Mouse (Mus musculus) midbrain, embryonic 15.5 days (tissue): ENCODE results near the gene Defb22. TPM values are rescaled to one million over a fixed set of nuclear protein-coding genes. Genes with fewer than 3 reads are reported as not detected.

ENCODE experiments used
- ATAC-seq: fragments of 200-750 bp; cut with Nextera tagmentation; replicated peaks from 2 replicates; pipeline ENCODE4 v1.8.0; 2017; ENCODE audit warnings: moderate TSS enrichment
- H3K27ac ChIP-seq: fragments of 300-500 bp; sonication (generic); 2 replicates; pipeline ENCODE4 v1.5.1; 2015; ENCODE audit warnings: mild to moderate bottlenecking, inconsistent platforms
- H3K27me3 ChIP-seq: fragments of 300-500 bp; sonication (generic); replicated peaks from 2 replicates; pipeline ENCODE4 v1.6.1; 2015; ENCODE audit warnings: inconsistent platforms
- H3K36me3 ChIP-seq: fragments of 300-500 bp; sonication (generic); replicated peaks from 2 replicates; pipeline ENCODE4 v1.6.1; 2015; ENCODE audit warnings: inconsistent platforms
- H3K4me1 ChIP-seq: fragments of 300-500 bp; sonication (generic); 2 replicates; pipeline ENCODE4 v1.6.1; 2015; ENCODE audit warnings: inconsistent platforms
- H3K4me2 ChIP-seq: fragments of 300-500 bp; sonication (generic); 2 replicates; pipeline ENCODE4 v1.6.1; 2015; ENCODE audit warnings: inconsistent platforms, mild to moderate bottlenecking, moderate library complexity
- H3K4me3 ChIP-seq: fragments of 300-500 bp; sonication (generic); 2 replicates; pipeline ENCODE4 v1.5.1; 2015; ENCODE audit warnings: mild to moderate bottlenecking, inconsistent platforms
- H3K9ac ChIP-seq: fragments of 300-500 bp; sonication (generic); 2 replicates; pipeline ENCODE4 v1.6.1; 2015; ENCODE audit warnings: mild to moderate bottlenecking, inconsistent platforms
- H3K9me3 ChIP-seq: fragments of 300-500 bp; sonication (generic); 2 replicates; pipeline ENCODE4 v1.6.1; 2016; ENCODE audit warnings: inconsistent platforms
- WGBS: fragments of 180-500 bp; shearing (Covaris S2); methylation state at CpG from one replicate; pipeline ENCODE4 v1.1.7; 2015; ENCODE audit warnings: mixed read lengths; 5-methylcytosine and 5-hydroxymethylcytosine counted together
- polyA plus RNA-seq: library from polyadenylated mRNA; unstranded; fragments of >200 nt; fragmentation: Nextera tagmentation; extraction: Ambion mirVana; gene quantifications from 2 replicates; pipeline ENCODE4 v1.2.1, GENCODE M21; 2015

Gene Defb22
- polyA plus RNA-seq = not detected in 2 replicates

DNA sequence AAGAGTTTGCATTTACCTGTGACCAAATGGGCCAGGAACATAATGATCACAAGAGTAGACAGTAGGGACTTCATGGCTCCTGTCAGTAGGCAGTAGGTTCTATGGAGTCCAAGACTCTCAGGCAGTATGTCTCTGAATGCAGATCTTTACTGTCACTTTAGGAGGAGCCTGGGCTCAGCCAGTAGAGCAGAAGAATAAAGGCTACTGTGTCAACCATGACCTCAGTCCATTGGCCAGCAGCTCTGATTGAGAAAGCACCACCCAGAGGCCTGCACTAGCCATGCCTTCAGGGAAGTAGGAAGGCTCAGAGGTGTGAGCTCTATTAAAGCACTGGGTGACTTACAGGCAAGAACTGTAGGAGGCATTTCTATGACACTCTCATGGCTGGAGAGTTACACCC is at the start of gene Defb22:
Gene Defb22, minus strand, starts transcription at position 101 of the 400 bp plus-strand sequence.
- Histone ChIP-seq H3K27me3 (no peaks in the 10 kb centered on the region), H3K4me1 (no peaks in the 10 kb centered on the region), H3K27ac (no peak within 1 kb of the TSS), H3K36me3 (no peaks in the 10 kb centered on the region), H3K4me3 (no peak within 1 kb of the TSS), H3K4me2 (no peak within 1 kb of the TSS), H3K9ac (no peak within 1 kb of the TSS), H3K9me3 (no peaks in the 10 kb centered on the region)
- no peak for ATAC-seq

DNA sequence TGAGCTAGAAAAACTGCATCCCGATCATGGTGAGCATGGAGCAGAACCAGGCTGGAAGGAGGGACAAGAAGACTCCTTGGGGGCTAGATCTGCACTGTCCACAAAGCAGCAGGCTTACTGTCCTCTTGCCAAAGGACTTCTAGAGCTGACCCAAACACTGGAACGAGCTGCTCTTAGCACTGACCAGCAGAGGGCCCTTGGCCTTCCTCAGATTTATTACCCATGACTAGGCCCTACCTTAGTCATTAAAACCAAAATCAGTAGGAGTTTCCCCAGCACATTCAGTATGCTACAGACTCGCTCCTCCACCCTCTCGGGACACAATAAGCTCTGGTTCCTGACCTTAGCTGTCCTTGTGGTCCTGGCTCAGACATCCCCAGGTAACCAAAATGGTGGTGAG is 28.0 kb upstream of the Defb22 start, which contains the start of gene Defb28:
Gene Defb28, plus strand, starts transcription at position 275 of the 400 bp plus-strand sequence.
- no peaks in the 10 kb centered on the region for H3K9me3 ChIP-seq
- 78% methylated on average over 4 of the region's 4 CpGs for WGBS
- no peaks in the 10 kb centered on the region for H3K36me3 ChIP-seq
- no peaks in the 10 kb centered on the region for H3K4me1 ChIP-seq
- ATAC-seq = no peak
- H3K4me3 ChIP-seq = no peak within 1 kb of the TSS
- no peak within 1 kb of the TSS for H3K9ac ChIP-seq
- H3K27me3 ChIP-seq = no peaks in the 10 kb centered on the region
- H3K4me2 ChIP-seq = no peak within 1 kb of the TSS
- no peak within 1 kb of the TSS for H3K27ac ChIP-seq

GRCm38 (mm10) chr2:152516084-152516483 is 26.1 kb upstream of the Defb22 start:
- Histone ChIP-seq H3K4me1 (no peaks in the 10 kb centered on the region), H3K27me3 (no peaks in the 10 kb centered on the region), H3K9ac (no peak overlapping the region), H3K4me2 (no peak overlapping the region), H3K4me3 (no peak overlapping the region), H3K9me3 (no peaks in the 10 kb centered on the region), H3K36me3 (no peaks in the 10 kb centered on the region), H3K27ac (no peak overlapping the region)
- ATAC-seq = no peak
- 82% methylated on average over 4 of the region's 4 CpGs for WGBS

DNA sequence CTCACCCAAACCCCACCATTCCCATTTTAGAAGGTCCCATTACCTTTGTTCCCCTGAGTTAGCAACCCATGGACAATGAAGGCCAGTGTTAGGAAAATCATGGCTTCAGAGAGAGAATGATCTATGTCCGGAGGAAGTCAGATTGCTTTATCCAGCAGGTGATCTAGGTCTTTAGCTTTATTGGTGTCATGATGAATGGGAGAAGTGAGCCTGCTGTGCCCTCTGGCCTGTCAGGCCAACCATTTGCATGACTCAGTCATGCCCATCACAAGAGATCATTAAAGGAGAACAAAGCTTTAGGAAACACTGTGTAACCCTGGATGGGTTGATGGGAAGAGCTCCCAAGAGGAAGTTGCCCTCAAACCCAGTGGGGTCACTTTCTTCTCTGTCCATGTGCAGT is 21.7 kb upstream of the Defb22 start, which contains the start of gene Defb26:
Gene Defb26, minus strand, starts transcription at position 101 of the 400 bp plus-strand sequence.
- no peaks in the 10 kb centered on the region for H3K27me3 ChIP-seq
- H3K4me1 ChIP-seq = no peaks in the 10 kb centered on the region
- H3K4me2 ChIP-seq = no peak within 1 kb of the TSS
- ATAC-seq = no peak
- no peaks in the 10 kb centered on the region for H3K9me3 ChIP-seq
- WGBS = 71% methylated on average over 1 of the region's 1 CpGs
- no peak within 1 kb of the TSS for H3K9ac ChIP-seq
- H3K27ac ChIP-seq = no peak within 1 kb of the TSS
- no peak within 1 kb of the TSS for H3K4me3 ChIP-seq
- H3K36me3 ChIP-seq = no peaks in the 10 kb centered on the region

DNA sequence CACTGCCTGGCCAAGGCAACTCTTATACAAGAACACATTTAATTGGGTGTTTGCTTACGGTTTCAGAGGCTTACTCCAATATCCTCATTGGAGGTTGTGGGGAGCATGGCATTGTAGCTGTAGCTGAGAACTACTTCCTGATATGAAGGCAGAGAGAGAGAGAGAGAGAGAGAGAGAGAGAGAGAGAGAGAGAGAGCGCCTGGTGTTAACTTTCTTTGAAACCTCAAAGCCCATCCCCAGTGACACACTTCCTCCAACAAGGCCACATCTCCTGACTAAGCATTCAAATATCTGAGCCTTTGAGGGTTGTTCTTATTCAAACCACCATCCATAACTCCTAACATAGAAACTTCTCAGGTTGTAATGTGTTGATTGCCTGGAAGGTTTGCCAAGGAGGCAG is 14.0 kb upstream of the Defb22 start:
- Histone ChIP-seq H3K4me3 (no peak overlapping the region), H3K4me2 (no peak overlapping the region), H3K36me3 (no peaks in the 10 kb centered on the region), H3K9ac (no peak overlapping the region), H3K9me3 (no peaks in the 10 kb centered on the region), H3K27ac (no peak overlapping the region), H3K4me1 (no peaks in the 10 kb centered on the region), H3K27me3 (no peaks in the 10 kb centered on the region)
- WGBS = 92% methylated on average over 2 of the region's 2 CpGs
- no peak for ATAC-seq

DNA sequence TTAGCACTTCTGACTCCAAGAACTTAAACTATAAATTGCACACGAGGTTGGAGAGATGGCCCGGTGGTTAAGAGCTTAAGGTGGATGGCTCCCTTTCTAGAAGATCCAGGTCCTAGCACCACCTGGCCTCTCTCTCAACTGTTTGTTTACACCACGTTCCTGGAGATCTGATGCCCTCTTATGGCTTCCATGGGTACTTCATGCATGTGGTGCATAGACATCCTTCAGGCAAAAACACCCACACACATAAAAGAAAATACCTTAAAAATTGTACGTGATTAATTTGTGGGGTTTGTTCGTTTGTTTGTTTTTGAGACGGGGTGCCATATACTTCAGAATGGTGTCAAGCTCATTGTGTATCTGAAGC is 10.9 kb upstream of the Defb22 start:
- H3K27me3 ChIP-seq = no peaks in the 10 kb centered on the region

GRCm38 (mm10) chr2:152500204-152500862 is 10.4 kb upstream of the Defb22 start:
- Histone ChIP-seq H3K4me3 (no peak overlapping the region), H3K27me3 (no peaks in the 10 kb centered on the region), H3K9ac (no peak overlapping the region), H3K9me3 (no peaks in the 10 kb centered on the region), H3K4me1 (no peaks in the 10 kb centered on the region), H3K27ac (no peak overlapping the region), H3K4me2 (no peak overlapping the region), H3K36me3 (no peaks in the 10 kb centered on the region)
- WGBS = 75% methylated on average over 7 of the region's 7 CpGs
- ATAC-seq = no peak

More for the DNA sequence above, 10.9 kb upstream of the Defb22 start:
- Histone ChIP-seq H3K4me1 (no peaks in the 10 kb centered on the region), H3K9ac (no peak overlapping the region), H3K36me3 (no peaks in the 10 kb centered on the region), H3K4me3 (no peak overlapping the region), H3K4me2 (no peak overlapping the region), H3K27ac (no peak overlapping the region), H3K9me3 (no peaks in the 10 kb centered on the region)
- ATAC-seq = no peak
- 80% methylated on average over 6 of the region's 6 CpGs for WGBS

GRCm38 (mm10) chr2:152498020-152498419 is 8.1 kb upstream of the Defb22 start:
- no peak overlapping the region for H3K4me3 ChIP-seq
- H3K9me3 ChIP-seq = no peaks in the 10 kb centered on the region
- no peak overlapping the region for H3K4me2 ChIP-seq
- no peak overlapping the region for H3K9ac ChIP-seq
- no peak overlapping the region for H3K27ac ChIP-seq
- no peaks in the 10 kb centered on the region for H3K27me3 ChIP-seq
- no peaks in the 10 kb centered on the region for H3K36me3 ChIP-seq
- WGBS = 76% methylated on average over 6 of the region's 6 CpGs
- H3K4me1 ChIP-seq = no peaks in the 10 kb centered on the region
- ATAC-seq = no peak

- Histone ChIP-seq H3K27me3 (no peaks in the 10 kb centered on the region), H3K4me2 (no peak overlapping the region), H3K27ac (no peak overlapping the region), H3K9ac (no peak overlapping the region), H3K4me3 (no peak overlapping the region), H3K9me3 (no peaks in the 10 kb centered on the region), H3K36me3 (no peaks in the 10 kb centered on the region), H3K4me1 (no peaks in the 10 kb centered on the region)
- WGBS = 75% methylated on average over 6 of the region's 6 CpGs
- ATAC-seq = no peak
Observed at GRCm38 (mm10) chr2:152493151-152493550, 3.2 kb upstream of the Defb22 start.

DNA sequence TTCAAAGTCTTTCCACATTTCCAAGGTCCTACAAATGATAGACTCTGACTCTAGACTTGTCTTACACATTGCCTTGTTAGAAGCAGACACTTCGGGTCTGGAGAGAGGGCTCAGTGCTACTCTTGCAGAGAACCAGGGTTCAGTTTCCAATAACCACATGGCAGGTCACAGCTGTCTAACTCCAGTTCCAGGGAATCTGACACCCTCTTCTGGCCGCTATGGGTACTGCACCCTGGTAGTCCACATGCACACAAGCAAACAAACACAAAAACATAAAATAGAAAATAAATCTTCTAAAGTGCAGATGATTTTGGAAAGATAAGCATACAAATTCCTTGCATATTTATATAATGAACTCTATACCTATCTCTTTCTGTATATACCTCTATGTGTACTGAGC is 2.9 kb downstream of the Defb22 start:
- no peak overlapping the region for H3K9ac ChIP-seq
- ATAC-seq = no peak
- H3K36me3 ChIP-seq = no peaks in the 10 kb centered on the region
- 72% methylated on average over 2 of the region's 2 CpGs for WGBS
- H3K27me3 ChIP-seq = no peaks in the 10 kb centered on the region
- H3K4me3 ChIP-seq = no peak overlapping the region
- H3K4me1 ChIP-seq = no peaks in the 10 kb centered on the region
- no peak overlapping the region for H3K27ac ChIP-seq
- H3K4me2 ChIP-seq = no peak overlapping the region
- no peaks in the 10 kb centered on the region for H3K9me3 ChIP-seq

GRCm38 (mm10) chr2:152481726-152482125 is 8.2 kb downstream of the Defb22 start:
- H3K4me3 ChIP-seq = no peak overlapping the region
- no peaks in the 10 kb centered on the region for H3K9me3 ChIP-seq
- no peak overlapping the region for H3K27ac ChIP-seq
- H3K36me3 ChIP-seq = no peaks in the 10 kb centered on the region
- no peak overlapping the region for H3K9ac ChIP-seq
- 90% methylated on average over 7 of the region's 7 CpGs for WGBS
- H3K4me1 ChIP-seq = no peaks in the 10 kb centered on the region
- H3K4me2 ChIP-seq = no peak overlapping the region
- no peak for ATAC-seq
- H3K27me3 ChIP-seq = no peaks in the 10 kb centered on the region

- Histone ChIP-seq H3K27me3 (no peaks in the 10 kb centered on the region), H3K36me3 (no peaks in the 10 kb centered on the region), H3K9ac (no peak overlapping the region), H3K4me3 (no peak overlapping the region), H3K4me1 (no peaks in the 10 kb centered on the region), H3K4me2 (no peak overlapping the region), H3K9me3 (no peaks in the 10 kb centered on the region), H3K27ac (no peak overlapping the region)
- WGBS = 90% methylated on average over 3 of the region's 3 CpGs
- no peak for ATAC-seq
Observed at GRCm38 (mm10) chr2:152480881-152481280, 9.1 kb downstream of the Defb22 start.

- H3K9ac ChIP-seq = no peak within 1 kb of the TSS
- H3K4me1 ChIP-seq = no peaks in the 10 kb centered on the region
- no peak within 1 kb of the TSS for H3K4me2 ChIP-seq
- ATAC-seq = no peak
- no peak within 1 kb of the TSS for H3K4me3 ChIP-seq
- no peaks in the 10 kb centered on the region for H3K36me3 ChIP-seq
- 54% methylated on average over 2 of the region's 2 CpGs for WGBS
- no peak within 1 kb of the TSS for H3K27ac ChIP-seq
- no peaks in the 10 kb centered on the region for H3K9me3 ChIP-seq
- H3K27me3 ChIP-seq = no peaks in the 10 kb centered on the region
Observed at GRCm38 (mm10) chr2:152476763-152477162, 13.2 kb downstream of the Defb22 start, which contains the start of gene Defb20. TSS of gene Defb20 (plus strand) at chr2:152477063.
